Mouse (Mus musculus) heart, postnatal 25 days (tissue): ENCODE measurements around the gene Kctd7. TPM values are rescaled to one million over a fixed set of nuclear protein-coding genes. Genes with fewer than 3 reads are reported as not detected.

ENCODE experiments used
- DNase-seq: peaks from one replicate; pipeline ENCODE4 v3.0.0; 2022; ENCODE audit warnings: low spot score
- intact Hi-C: fragments of 180-260 bp; cut with DNase I; formaldehyde crosslinking; loops from one replicate; pipeline ENCODE4 v1.15.1; 2025
- total RNA-seq, 2 experiments: library from RNA; stranded (reverse); gene quantifications; 2 replicates each; pipeline ENCODE4 v1.2.3; 2021

Gene Kctd7
- 1 to 10 TPM; 2.0 to 2.6 TPM for total RNA-seq

- intact Hi-C loops, result loop anchor here (5.0 kb wide), 1 partner anchor 122 kb away; no protein-coding TSS in a partner anchor
- DNase-seq, result peak; percentile 98
Measured at GRCm38 (mm10) chr5:130144334-130145312, at the start of gene Kctd7. TSS of gene Kctd7 (plus strand) at chr5:130144861.

- DNase-seq, result no peak
- intact Hi-C loops, result no loop called here
Measured at GRCm38 (mm10) chr5:130096754-130097153, 47.9 kb upstream of the Kctd7 start.

- intact Hi-C loops, result no loop called here
- DNase-seq, result no peak
Measured at GRCm38 (mm10) chr5:130097837-130098236, 46.8 kb upstream of the Kctd7 start.

- intact Hi-C loops, result no loop called here
- no peak for DNase-seq
Measured at GRCm38 (mm10) chr5:130101724-130102123, 42.9 kb upstream of the Kctd7 start.

- DNase-seq, result no peak
- intact Hi-C loops, result no loop called here
Measured at GRCm38 (mm10) chr5:130109348-130109747, 35.3 kb upstream of the Kctd7 start.

- intact Hi-C loops, result no loop called here
- DNase-seq, result no peak
Measured at GRCm38 (mm10) chr5:130110632-130111464, 33.8 kb upstream of the Kctd7 start.

GRCm38 (mm10) chr5:130112653-130113052, 32.0 kb upstream of the Kctd7 start:
- intact Hi-C loops, result no loop called here
- no peak for DNase-seq

- intact Hi-C loops, result no loop called here
- DNase-seq, result no peak
Measured at GRCm38 (mm10) chr5:130116116-130116515, 28.5 kb upstream of the Kctd7 start.

GRCm38 (mm10) chr5:130116857-130117256, 27.8 kb upstream of the Kctd7 start:
- intact Hi-C loops, result no loop called here
- DNase-seq, result no peak

- intact Hi-C loops, result no loop called here
- no peak for DNase-seq
Measured at GRCm38 (mm10) chr5:130117932-130118331, 26.7 kb upstream of the Kctd7 start.

GRCm38 (mm10) chr5:130119236-130119635, 25.4 kb upstream of the Kctd7 start:
- intact Hi-C loops, result no loop called here
- DNase-seq, result no peak

- DNase-seq, result no peak
- intact Hi-C loops, result loop anchor here (5.0 kb wide), 1 partner anchor 38 kb away; no protein-coding TSS in a partner anchor
Measured at GRCm38 (mm10) chr5:130120070-130120736, 24.5 kb upstream of the Kctd7 start.

GRCm38 (mm10) chr5:130120904-130121303, 23.8 kb upstream of the Kctd7 start:
- intact Hi-C loops, result loop anchor here (5.0 kb wide), 1 partner anchor 39 kb away; no protein-coding TSS in a partner anchor
- peak; percentile 43 for DNase-seq

GRCm38 (mm10) chr5:130122355-130122754, 22.3 kb upstream of the Kctd7 start:
- DNase-seq, result no peak
- intact Hi-C loops, result loop anchor here (5.0 kb wide), 1 partner anchor 40 kb away; no protein-coding TSS in a partner anchor

GRCm38 (mm10) chr5:130124271-130124670, 20.4 kb upstream of the Kctd7 start:
- no peak for DNase-seq
- intact Hi-C loops, result loop anchor here (5.0 kb wide), 1 partner anchor 42 kb away; no protein-coding TSS in a partner anchor

- DNase-seq, result no peak
- intact Hi-C loops, result no loop called here
Measured at GRCm38 (mm10) chr5:130128686-130129523, 15.8 kb upstream of the Kctd7 start.

- intact Hi-C loops, result no loop called here
- DNase-seq, result no peak
Measured at GRCm38 (mm10) chr5:130129524-130129793, 15.2 kb upstream of the Kctd7 start.

- DNase-seq, result no peak
- intact Hi-C loops, result loop anchor here (2.0 kb wide), 1 partner anchor 54 kb away; no protein-coding TSS in a partner anchor
Measured at GRCm38 (mm10) chr5:130136597-130136996, 8.1 kb upstream of the Kctd7 start.

GRCm38 (mm10) chr5:130139393-130139792, 5.3 kb upstream of the Kctd7 start:
- intact Hi-C loops, result loop anchor here (1.0 kb wide), 2 partner anchors 60 to 94 kb away; no protein-coding TSS in a partner anchor
- DNase-seq, result peak; percentile 49
